Mouse (Mus musculus): ENCODE results near the gene Nectin3. TPM values are rescaled to one million over a fixed set of nuclear protein-coding genes. Genes with fewer than 3 reads are reported as not detected.

Gene Nectin3
- total and polyA plus RNA-seq, 3 experiments = not detected

GRCm38 (mm10) chr16:46495201-46495600 lies 3.1 kb downstream of the Nectin3 start:
- no peaks in the 10 kb centered on the region for H3K4me1 ChIP-seq (ENCODE audit: control insufficient read depth in 1 of 2, insufficient read depth in 2 of 2, low read length in 2 of 2)
- no peak for DNase-seq (ENCODE audit: low read depth, low spot score)
- TF ChIP-seq ELF1 (IDR thresholded peaks at IDR 0.05; ENCODE audit: low read depth, low read length) = no peak
- TF ChIP-seq RAD21 (IDR thresholded peaks at IDR 0.05; ENCODE audit: low read depth, low read length) = no peak
- no peak for TF ChIP-seq ETS1 (IDR thresholded peaks at IDR 0.05; ENCODE audit: low read depth, low read length)
- TF ChIP-seq RCOR1 (IDR thresholded peaks at IDR 0.05; ENCODE audit: low read depth, low read length) = no peak
- TF ChIP-seq KAT2A (conservative IDR thresholded peaks at IDR 0.05; ENCODE audit: low read depth, low read length) = no peak
- no peak for TF ChIP-seq MYB (IDR thresholded peaks at IDR 0.05; ENCODE audit: low read depth, low read length)
- no peak for TF ChIP-seq NELFE (IDR thresholded peaks at IDR 0.05; ENCODE audit: low read depth, low read length)
- no peak for TF ChIP-seq BHLHE40 (IDR thresholded peaks at IDR 0.05; ENCODE audit: borderline replicate concordance, low read depth, low read length)
- no peak for TF ChIP-seq TCF12 (IDR thresholded peaks at IDR 0.05; ENCODE audit: low read depth, low read length)
- no peak for TF ChIP-seq EP300 (IDR thresholded peaks at IDR 0.05; ENCODE audit: low read depth in 1 of 2, low read length in 2 of 2)
- TF ChIP-seq E2F4 (IDR thresholded peaks at IDR 0.05; ENCODE audit: borderline replicate concordance, low read depth, low read length) = no peak
- TF ChIP-seq SIN3A (IDR thresholded peaks at IDR 0.05; ENCODE audit: low read length) = no peak
- TF ChIP-seq SMC3 (IDR thresholded peaks at IDR 0.05; ENCODE audit: low read depth, low read length) = no peak
- no peaks in the 10 kb centered on the region for H3K79me2 ChIP-seq (ENCODE audit: control insufficient read depth, insufficient read depth, low read length, poor library complexity)
- no peaks in the 10 kb centered on the region; a peak in 1 of 4 replicates for H3K27me3 ChIP-seq (ENCODE audit: control insufficient read depth in 1 of 2, insufficient read depth in 2 of 2, low read length in 2 of 2)
- H3K27ac ChIP-seq (ENCODE audit: control insufficient read depth, low read depth, low read length) = no peak overlapping the region
- H3K9me3 ChIP-seq (replicated peaks; ENCODE audit: insufficient read depth, low read length) = no peaks in the 10 kb centered on the region
- no peak overlapping the region for H3K4me3 ChIP-seq (ENCODE audit: control insufficient read depth in 1 of 2, insufficient read depth in 1 of 2, low read depth in 2 of 2, low read length in 2 of 2)
- H3K9ac ChIP-seq (ENCODE audit: control insufficient read depth, low read depth, low read length, poor library complexity, severe bottlenecking) = no peak overlapping the region
- no peaks in the 10 kb centered on the region for H3K36me3 ChIP-seq (ENCODE audit: control insufficient read depth in 1 of 2, insufficient read depth in 2 of 2, low read length in 2 of 2)

GRCm38 (mm10) chr16:46487436-46488097 lies 10.8 kb downstream of the Nectin3 start:
- Histone ChIP-seq H3K4me3 (ENCODE audit: control insufficient read depth in 1 of 2, insufficient read depth in 1 of 2, low read depth in 2 of 2, low read length in 2 of 2) (no peak overlapping the region), H3K4me1 (ENCODE audit: control insufficient read depth in 1 of 2, insufficient read depth in 2 of 2, low read length in 2 of 2) (no peaks in the 10 kb centered on the region), H3K36me3 (ENCODE audit: control insufficient read depth in 1 of 2, insufficient read depth in 2 of 2, low read length in 2 of 2) (no peaks in the 10 kb centered on the region), H3K27me3 (ENCODE audit: control insufficient read depth in 1 of 2, insufficient read depth in 2 of 2, low read length in 2 of 2) (no peaks in the 10 kb centered on the region), H3K9me3 (replicated peaks; ENCODE audit: insufficient read depth, low read length) (no peaks in the 10 kb centered on the region), H3K27ac (ENCODE audit: control insufficient read depth, low read depth, low read length) (no peak overlapping the region), H3K9ac (ENCODE audit: control insufficient read depth, low read depth, low read length, poor library complexity, severe bottlenecking) (no peak overlapping the region), H3K79me2 (ENCODE audit: control insufficient read depth, insufficient read depth, low read length, poor library complexity) (no peaks in the 10 kb centered on the region)
- peak; percentile 46 for TF ChIP-seq RAD21 (IDR thresholded peaks at IDR 0.05; ENCODE audit: low read depth, low read length)
- no peak for TF ChIP-seq TBP (IDR thresholded peaks at IDR 0.05; ENCODE audit: low read depth, low read length)
- peak in 1 of 3 experiments; percentile 39; a peak in 2 of 6 replicates for TF ChIP-seq CTCF (IDR thresholded peaks at IDR 0.05 in 2 of 3, conservative IDR thresholded peaks at IDR 0.05 in 1 of 3; ENCODE audit: control insufficient read depth in 1 of 3, insufficient read depth in 1 of 3, low read depth in 2 of 3, low read length in 3 of 3, poor library complexity in 1 of 3, severe bottlenecking in 1 of 3)
- TF ChIP-seq POLR2AphosphoS2 (IDR thresholded peaks at IDR 0.05; ENCODE audit: low read length) = no peak
- no peak for TF ChIP-seq UBTF (IDR thresholded peaks at IDR 0.05; ENCODE audit: borderline replicate concordance, insufficient read depth, low read depth, low read length)
- TF ChIP-seq TCF12 (IDR thresholded peaks at IDR 0.05; ENCODE audit: low read depth, low read length) = no peak
- no peak for TF ChIP-seq ZNF384 (IDR thresholded peaks at IDR 0.05; ENCODE audit: low read depth, low read length)
- no peak for TF ChIP-seq ZMIZ1 (IDR thresholded peaks at IDR 0.05; ENCODE audit: low read depth, low read length)
- TF ChIP-seq SMC3 (IDR thresholded peaks at IDR 0.05; ENCODE audit: low read depth, low read length) = 0 out of 2 replicates have a peak, but pooled peaks have one; percentile 11
- DNase-seq (ENCODE audit: low read depth, low spot score) = peak; percentile 15
